Mouse (Mus musculus) G1E (cell line): ENCODE measurements at regions not wholly inside any gene's neighbourhood (a gene's known extent, or its start where the extent isn't known, plus 50 kb on each side); places are given as distances from the start of the nearest gene placed in this dataset.

Experiments
- CTCF ChIP-seq: IDR thresholded peaks from 2 replicates; pipeline ENCODE4 v1.5.1; 2012; ENCODE audit warnings: low read depth, low read length, inconsistent platforms, mixed read lengths
- GATA1 ChIP-seq: IDR thresholded peaks from 2 replicates; pipeline ENCODE4 v1.6.1; 2012; ENCODE audit warnings: borderline replicate concordance, low read length, inconsistent platforms, mixed read lengths
- GATA2 ChIP-seq: IDR thresholded peaks from 2 replicates; pipeline ENCODE4 v1.6.1; 2012; ENCODE audit warnings: low read depth, low read length, inconsistent platforms, borderline replicate concordance
- POLR2AphosphoS5 ChIP-seq: IDR thresholded peaks from 2 replicates; pipeline ENCODE4 v1.6.1; 2012; ENCODE audit warnings: low read depth, low read length, inconsistent platforms; ENCODE audit not compliant: insufficient replicate concordance
- TAL1 ChIP-seq: conservative IDR thresholded peaks from 2 replicates; pipeline ENCODE4 v1.6.1; 2012; ENCODE audit warnings: low read depth, low read length, inconsistent platforms, mixed read lengths

- TF ChIP-seq TAL1 (no peak), CTCF (no peak), GATA1 (no peak), GATA2 (no peak), POLR2AphosphoS5 (no peak)
These were observed 1146.4 kb downstream of the Gsdmc2 start for GRCm38 (mm10) chr15:62698559-62698958.
